Mouse (Mus musculus) right cerebral cortex, adult 2 months (tissue): ENCODE data around the gene Ccdc106.
"Not testable (repeated sequence)": the region's sequence is repeated elsewhere in the genome, so short reads cannot be mapped to it uniquely, and the experiment has no call there.

Source experiments
- DNase-seq, 2 experiments: peaks; one replicate each; pipeline ENCODE4 v3.0.0; 2021 to 2022; ENCODE audit warnings: low spot score in 2 of 2

The Ccdc106 gene

DNA sequence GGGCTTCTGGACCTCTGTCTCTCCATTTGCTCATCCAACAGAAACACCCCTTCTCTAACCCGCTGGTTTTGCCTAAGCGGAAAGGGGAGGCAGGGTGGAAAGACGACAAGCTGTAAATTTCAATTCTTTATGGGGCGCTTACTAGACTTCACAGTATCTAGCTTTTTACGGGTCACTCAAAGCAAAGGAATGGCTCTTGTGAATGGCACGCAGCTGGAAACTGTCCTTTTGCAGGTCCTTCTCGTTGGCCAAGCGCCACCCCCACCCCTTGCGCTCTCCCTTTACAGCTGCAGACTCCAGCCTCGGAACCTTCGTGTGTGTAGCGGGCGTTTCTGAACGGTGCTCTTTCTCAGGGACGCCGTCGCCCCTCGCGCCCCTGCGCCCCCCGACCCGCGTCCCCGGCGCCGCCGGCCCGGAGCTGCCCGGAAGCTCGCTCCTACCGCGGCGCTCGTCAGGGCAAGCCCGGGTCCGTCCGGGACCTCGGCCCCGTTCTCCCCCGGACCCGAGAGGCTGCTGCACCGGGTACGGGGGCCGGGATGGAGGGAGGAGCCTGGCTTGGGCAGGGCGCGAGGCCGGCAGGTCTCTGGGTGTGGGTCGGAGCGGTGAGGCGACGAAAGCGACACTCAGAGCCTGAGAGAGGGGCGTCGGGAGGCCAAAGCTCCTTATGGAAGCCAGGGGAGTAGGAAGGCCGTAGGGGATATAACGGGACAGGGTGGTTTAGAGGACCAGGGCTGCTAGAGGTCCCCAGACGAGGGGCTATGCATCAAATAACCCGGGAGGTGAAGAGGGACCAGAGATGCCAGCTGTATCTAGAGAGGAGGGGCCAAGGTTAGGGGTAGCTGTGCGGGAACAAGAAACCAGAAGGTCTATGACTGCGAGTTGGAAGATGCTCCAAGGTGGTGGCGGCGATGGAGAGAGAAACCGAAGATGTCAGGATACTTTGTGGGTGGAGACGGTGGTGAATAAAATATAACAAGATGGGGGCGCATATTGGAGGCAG is 31.1 kb downstream of the Ccdc106 start, which contains the start of gene Zfp580:
Gene Zfp580 (plus strand): TSS at position 346 of the 1,000 bp plus-strand sequence.
- DNase-seq, result peak; percentile 70 to 76

GRCm38 (mm10) chr7:5052438-5052837 is 32.1 kb downstream of the Ccdc106 start:
- DNase-seq, result no peak

GRCm38 (mm10) chr7:5052931-5053343 is 32.6 kb downstream of the Ccdc106 start:
- no peak for DNase-seq

- DNase-seq, result peak in 1 of 2 experiments; percentile 51
Measured at GRCm38 (mm10) chr7:5053456-5054179, 33.3 kb downstream of the Ccdc106 start.

DNA sequence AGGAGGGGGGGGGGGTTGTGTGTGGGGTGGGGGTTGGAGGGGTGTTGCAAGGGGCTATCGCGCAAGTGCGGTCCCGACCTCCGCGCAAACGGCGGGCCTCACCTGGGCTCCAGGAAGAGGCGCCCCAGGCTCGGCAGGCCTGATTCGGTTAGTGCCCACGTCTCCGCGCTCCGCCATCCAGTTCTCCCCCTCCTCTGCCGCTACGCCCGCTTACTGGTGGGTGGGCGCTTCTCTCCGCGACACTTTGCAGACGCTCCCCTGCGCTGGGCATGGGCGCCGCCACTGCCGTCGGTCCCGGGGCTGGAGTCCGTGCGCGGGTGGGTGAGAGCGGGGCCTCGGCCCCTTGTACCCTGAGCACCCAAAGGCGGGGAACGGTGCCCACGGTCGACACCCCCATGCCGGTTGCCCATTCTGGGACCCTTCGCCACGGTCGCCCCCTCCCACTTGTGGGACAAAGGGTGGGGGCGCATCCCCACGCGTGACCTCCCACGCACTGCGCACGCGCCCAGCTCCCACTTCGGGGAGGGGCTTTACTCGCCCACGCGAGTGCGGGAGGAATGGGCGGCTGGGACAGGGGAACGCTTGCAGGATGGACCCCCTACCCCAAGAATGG is 36.4 kb downstream of the Ccdc106 start:
- peak; percentile 57 to 64 for DNase-seq

GRCm38 (mm10) chr7:5057381-5057780 is 37.0 kb downstream of the Ccdc106 start:
- DNase-seq, result no peak

DNA sequence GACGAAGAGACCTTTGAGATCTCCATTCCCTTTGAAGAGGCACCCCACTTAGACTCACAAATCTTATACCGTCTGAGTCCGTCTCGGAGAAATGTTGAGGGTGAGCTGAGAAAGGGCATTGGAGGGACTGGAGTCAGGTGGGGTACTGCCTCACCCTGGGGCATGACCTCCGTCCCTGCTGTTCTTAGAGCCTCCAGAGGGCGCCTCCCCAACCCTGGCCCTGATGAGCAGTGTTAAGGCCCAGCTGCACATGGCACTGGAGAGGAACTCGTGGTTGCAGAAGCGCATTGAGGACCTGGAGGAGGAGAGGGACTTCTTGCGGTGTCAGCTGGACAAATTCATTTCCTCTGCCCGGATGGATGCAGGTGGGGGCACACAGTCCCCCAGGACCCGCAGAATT is 37.5 kb downstream of the Ccdc106 start:
- no peak for DNase-seq

- no peak for DNase-seq
Measured at GRCm38 (mm10) chr7:5058631-5059030, 38.3 kb downstream of the Ccdc106 start.

GRCm38 (mm10) chr7:5059421-5059820 is 39.1 kb downstream of the Ccdc106 start:
- DNase-seq, result no peak

DNA sequence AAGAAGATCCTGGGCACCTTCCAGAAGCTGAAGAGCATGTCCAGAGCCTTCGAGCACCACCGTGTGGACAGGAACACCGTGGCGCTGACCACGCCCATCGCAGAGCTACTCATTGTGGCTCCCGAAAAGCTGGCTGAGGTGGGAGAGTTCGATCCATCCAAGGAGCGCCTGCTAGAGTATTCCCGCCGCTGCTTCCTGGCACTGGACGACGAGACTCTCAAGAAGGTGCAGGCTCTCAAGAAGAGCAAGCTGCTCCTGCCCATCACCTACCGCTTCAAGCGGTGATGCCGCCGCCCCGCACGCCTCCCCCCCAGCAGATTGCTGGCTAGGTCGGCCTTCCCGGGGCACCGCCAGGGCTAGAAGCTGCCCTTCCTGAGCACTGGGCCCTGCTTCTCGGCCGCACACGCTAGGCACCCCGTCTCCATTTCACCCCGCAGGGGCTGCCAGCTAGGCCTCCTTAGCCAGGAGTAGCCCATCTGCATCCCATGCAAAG is 39.9 kb downstream of the Ccdc106 start:
- DNase-seq, result peak; percentile 77 to 80

- DNase-seq, result peak; percentile 99 to 100
Measured at GRCm38 (mm10) chr7:5060944-5061773, 40.8 kb downstream of the Ccdc106 start.

GRCm38 (mm10) chr7:5061774-5062359 is 41.5 kb downstream of the Ccdc106 start, which contains the start of gene U2af2:
TSS of gene U2af2 (plus strand) at chr7:5062143.
- peak; percentile 86 to 93 for DNase-seq

GRCm38 (mm10) chr7:5062360-5063001 is 42.1 kb downstream of the Ccdc106 start:
- peak; percentile 53 to 78 for DNase-seq

- DNase-seq, result no peak
Measured at GRCm38 (mm10) chr7:5064886-5065285, 44.5 kb downstream of the Ccdc106 start.

DNA sequence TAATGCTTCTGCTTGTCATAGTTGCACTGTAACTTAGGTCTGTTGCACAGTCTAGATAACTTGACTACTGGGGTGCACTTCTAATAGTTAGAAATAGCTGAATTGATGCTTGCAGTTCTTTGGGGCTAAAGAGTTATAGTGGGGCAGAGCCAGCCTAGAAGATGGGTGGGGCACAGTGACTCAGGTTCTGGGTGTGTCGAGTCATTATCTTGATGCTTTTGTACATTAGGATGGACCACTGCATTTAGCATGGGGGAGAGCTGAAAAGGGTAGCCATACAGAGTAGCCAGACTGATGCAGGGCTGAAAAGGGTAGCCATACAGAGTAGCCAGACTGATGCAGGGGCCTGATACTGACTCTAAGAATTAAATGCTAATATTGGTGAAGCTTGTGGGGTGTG is 53.2 kb downstream of the Ccdc106 start:
- DNase-seq, result no peak

DNA sequence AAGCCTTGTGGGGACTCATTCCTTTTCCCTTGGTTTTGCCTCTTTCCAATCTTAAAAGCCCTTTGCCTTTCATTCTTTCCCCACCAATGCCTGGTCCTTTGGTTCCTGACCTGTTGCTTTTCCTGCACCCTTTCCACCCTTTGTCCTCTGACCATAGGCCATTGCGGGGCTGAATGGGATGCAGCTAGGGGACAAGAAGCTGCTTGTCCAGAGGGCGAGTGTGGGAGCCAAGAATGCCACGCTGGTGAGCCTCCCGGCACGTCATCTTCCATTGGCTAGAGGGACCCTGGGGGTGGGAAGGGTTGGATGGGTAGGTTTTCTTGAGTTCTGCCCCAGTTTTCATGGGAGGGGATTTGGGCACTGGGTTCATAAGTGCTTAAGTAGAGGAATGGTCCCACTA is 54.6 kb downstream of the Ccdc106 start:
- no peak for DNase-seq

DNA sequence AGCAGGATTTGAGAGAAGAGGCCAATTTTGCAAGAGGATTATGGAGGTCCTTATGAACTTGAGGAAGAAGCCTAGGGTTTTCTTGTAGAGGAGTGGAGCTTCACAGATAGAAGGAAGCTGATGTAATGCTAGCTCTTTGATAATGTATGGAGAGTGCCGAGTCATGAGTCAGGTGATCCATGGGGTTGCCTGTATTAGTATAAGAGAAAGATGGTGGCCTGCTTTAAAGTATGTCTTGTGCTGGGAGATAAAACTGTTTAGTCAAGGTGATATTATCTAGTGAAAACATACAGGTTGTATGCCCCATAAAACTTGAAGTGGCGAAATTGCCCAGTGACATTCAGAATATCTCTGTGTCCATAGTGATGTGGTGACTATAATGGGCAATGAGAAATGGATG is 56.6 kb downstream of the Ccdc106 start:
- DNase-seq, result no peak

DNA sequence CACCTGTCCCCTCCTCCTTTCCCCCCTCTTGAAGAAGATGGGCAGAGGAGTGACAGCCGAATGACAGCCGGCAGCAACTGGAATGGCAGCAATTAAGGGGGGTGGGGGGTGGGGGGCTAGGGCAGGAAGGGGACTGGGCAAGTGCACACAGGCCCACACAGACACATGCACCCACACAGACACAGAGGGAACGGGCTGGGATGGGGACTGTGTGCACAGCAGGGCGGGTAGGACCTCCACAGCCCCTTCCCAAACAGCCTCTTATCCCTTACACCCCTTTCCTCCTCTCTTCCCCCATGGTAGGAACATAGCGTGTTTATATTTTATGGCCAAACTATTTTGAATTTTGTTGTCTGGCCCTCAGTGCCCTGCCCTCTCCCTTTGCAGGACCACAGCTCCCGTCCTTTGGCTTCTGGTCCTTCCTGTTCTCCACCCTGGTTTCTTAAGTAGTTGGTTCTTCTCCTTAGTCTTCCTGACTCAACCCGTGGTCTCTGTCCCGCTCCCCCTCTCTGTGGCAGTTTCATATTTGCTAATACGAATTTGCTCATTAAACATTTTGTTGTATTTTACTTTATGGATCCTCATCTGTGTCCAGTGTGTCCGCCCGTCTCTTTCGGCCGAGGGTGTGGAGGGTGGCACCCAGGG is 59.1 kb downstream of the Ccdc106 start:
- DNase-seq, result not testable (repeated sequence)

GRCm38 (mm10) chr7:5080010-5080751 is 59.8 kb downstream of the Ccdc106 start, which contains the start of gene Epn1:
TSS of gene Epn1 (plus strand) at chr7:5080235.
- peak; percentile 96 to 98 for DNase-seq
